Mouse (Mus musculus) midbrain, embryonic 12.5 days (tissue): ENCODE measurements around the gene Tnpo3. TPM values are rescaled to one million over a fixed set of nuclear protein-coding genes. Genes with fewer than 3 reads are reported as not detected.

Experiments
- ATAC-seq: fragments of 200-750 bp; cut with Nextera tagmentation; 2 replicates; pipeline ENCODE4 v1.8.0; 2017; ENCODE audit warnings: low read depth, moderate TSS enrichment, moderate library complexity; ENCODE audit not compliant: low FRiP score
- H3K27ac ChIP-seq: fragments of 300-500 bp; sonication (generic); replicated peaks from 2 replicates; pipeline ENCODE4 v1.5.1; 2016; ENCODE audit warnings: mild to moderate bottlenecking
- H3K27me3 ChIP-seq: fragments of 300-500 bp; sonication (generic); 2 replicates; pipeline ENCODE4 v1.6.1; 2016; ENCODE audit warnings: mild to moderate bottlenecking
- H3K36me3 ChIP-seq: fragments of 300-500 bp; sonication (generic); 2 replicates; pipeline ENCODE4 v1.6.1; 2016
- H3K4me1 ChIP-seq: fragments of 300-500 bp; sonication (generic); 2 replicates; pipeline ENCODE4 v1.6.1; 2016
- H3K4me2 ChIP-seq: fragments of 300-500 bp; sonication (generic); replicated peaks from 2 replicates; pipeline ENCODE4 v1.6.1; 2016; ENCODE audit warnings: mild to moderate bottlenecking, moderate library complexity
- H3K4me3 ChIP-seq: fragments of 300-500 bp; sonication (generic); 2 replicates; pipeline ENCODE4 v1.5.1; 2016; ENCODE audit warnings: mild to moderate bottlenecking
- H3K9ac ChIP-seq: fragments of 300-500 bp; sonication (generic); replicated peaks from 2 replicates; pipeline ENCODE4 v1.6.1; 2016; ENCODE audit warnings: mild to moderate bottlenecking, moderate library complexity
- H3K9me3 ChIP-seq: fragments of 300-500 bp; sonication (generic); 2 replicates; pipeline ENCODE4 v1.6.1; 2016; ENCODE audit warnings: mild to moderate bottlenecking
- WGBS: fragments of 180-500 bp; shearing (Covaris S2); methylation state at CpG from one replicate; pipeline ENCODE4 v1.1.7; 2016; 5-methylcytosine and 5-hydroxymethylcytosine counted together
- polyA plus RNA-seq: library from polyadenylated mRNA; unstranded; fragments of >200 nt; fragmentation: Nextera tagmentation; extraction: Ambion mirVana; gene quantifications from 2 replicates; pipeline ENCODE4 v1.2.1, GENCODE M21; 2016

Tnpo3 gene
- polyA plus RNA-seq, 1 experiment from 2014 or later, result 116 TPM

DNA sequence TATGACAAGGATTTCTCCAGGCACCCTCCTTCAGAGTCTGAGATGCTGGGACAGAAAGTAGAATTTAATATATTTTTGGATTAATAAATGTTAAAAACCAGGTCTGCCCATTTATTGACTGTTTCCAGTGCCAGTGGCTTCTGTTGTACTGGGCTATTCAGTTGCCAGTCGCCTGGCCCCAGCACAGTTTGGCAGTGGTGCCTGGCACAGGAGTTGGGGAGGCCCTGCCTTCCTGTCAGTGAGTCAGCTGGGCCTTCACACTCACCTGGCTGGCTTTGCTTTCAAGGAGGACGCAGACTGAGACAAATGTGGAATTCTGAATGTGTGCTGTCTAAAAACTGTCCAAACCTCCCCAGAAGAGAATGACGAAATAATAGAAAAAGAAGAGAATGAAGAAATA lies 72.5 kb downstream of the Tnpo3 start:
- Histone ChIP-seq H3K4me2 (no peak overlapping the region), H3K27ac (no peak overlapping the region), H3K4me3 (no peak overlapping the region), H3K36me3 (peaks cover 33% of the 10 kb centered on the region), H3K9ac (no peak overlapping the region), H3K4me1 (no peaks in the 10 kb centered on the region), H3K27me3 (no peaks in the 10 kb centered on the region), H3K9me3 (no peaks in the 10 kb centered on the region)
- ATAC-seq, result no peak
- 81% methylated on average over 3 of the region's 3 CpGs for WGBS

DNA sequence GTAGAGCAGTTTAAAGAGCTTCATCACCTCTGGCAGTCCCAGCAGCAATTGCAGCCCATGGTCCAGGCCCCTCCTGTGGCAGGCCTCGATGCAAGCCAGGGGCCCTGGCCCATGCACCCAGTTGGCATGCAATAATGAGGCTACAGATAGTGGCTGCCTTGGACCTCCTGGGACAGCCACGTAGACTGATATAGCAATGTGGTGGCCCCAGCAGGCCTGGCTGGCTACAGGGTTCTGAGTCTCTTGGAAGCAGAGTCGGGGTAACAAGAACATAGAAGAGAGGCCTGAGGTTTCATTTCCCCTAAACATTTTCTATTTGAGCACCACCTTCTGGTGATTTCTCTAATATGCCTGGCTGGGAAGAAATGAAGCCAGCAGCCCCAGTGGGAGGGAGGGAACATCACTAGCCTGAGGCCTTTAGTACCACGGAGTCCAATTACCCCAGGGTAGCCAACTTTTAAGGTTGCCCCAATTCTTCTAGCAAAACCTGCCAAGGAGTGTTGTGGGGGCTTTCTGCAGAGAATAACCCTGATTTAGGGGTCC lies 73.0 kb downstream of the Tnpo3 start:
- Histone ChIP-seq H3K4me3 (no peak overlapping the region), H3K9ac (no peak overlapping the region), H3K4me1 (no peaks in the 10 kb centered on the region), H3K36me3 (peaks cover 28% of the 10 kb centered on the region), H3K27me3 (no peaks in the 10 kb centered on the region), H3K4me2 (no peak overlapping the region), H3K9me3 (no peaks in the 10 kb centered on the region), H3K27ac (no peak overlapping the region)
- WGBS, result 75% methylated on average over 4 of the region's 4 CpGs
- ATAC-seq, result no peak

DNA sequence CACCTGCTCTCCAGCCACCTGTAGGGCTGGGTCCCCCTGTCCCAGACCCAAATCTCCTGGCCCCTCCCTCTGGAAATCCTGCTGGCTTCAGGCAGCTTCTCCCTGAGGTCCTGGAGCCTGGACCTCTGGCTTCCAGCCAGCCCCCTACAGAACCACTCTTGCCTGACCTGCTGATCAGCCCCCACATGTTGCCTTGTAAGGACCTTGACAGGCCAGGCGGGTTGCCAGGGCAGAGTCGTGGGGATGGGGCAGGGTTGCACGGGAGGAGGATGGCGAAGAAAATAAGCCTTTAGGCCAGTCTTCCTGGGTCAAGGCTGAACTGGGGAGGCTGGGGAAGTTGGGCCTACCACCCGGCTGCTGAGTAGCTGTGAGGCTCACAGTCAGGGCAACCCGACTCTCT lies 74.4 kb downstream of the Tnpo3 start:
- H3K4me3 ChIP-seq, result no peak overlapping the region
- no peak overlapping the region for H3K4me2 ChIP-seq
- H3K36me3 ChIP-seq, result peaks cover 17% of the 10 kb centered on the region
- peaks cover 12% of the 10 kb centered on the region for H3K27me3 ChIP-seq
- no peaks in the 10 kb centered on the region for H3K4me1 ChIP-seq
- no peak for ATAC-seq
- H3K9me3 ChIP-seq, result no peaks in the 10 kb centered on the region
- H3K27ac ChIP-seq, result no peak overlapping the region
- H3K9ac ChIP-seq, result no peak overlapping the region
- WGBS, result 85% methylated on average over 6 of the region's 6 CpGs

DNA sequence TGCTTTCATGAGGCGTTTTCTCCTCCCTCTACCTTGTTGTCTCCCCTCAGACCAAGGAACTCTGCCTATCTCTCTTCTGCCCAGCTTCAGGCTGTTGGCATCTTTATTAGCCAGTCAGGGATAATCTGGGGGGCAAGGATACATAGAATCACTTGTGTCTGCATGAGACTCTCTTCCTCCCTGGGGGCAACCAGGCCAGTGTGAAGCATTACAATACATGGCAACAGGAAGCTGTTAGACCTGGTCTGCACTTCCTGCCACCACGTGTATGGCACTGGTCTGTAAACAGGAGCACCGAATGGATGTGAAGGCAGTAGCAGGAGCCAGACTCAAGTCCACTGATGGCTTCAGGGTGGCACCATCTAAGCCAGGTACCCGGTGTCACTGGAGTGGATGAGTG lies 79.6 kb downstream of the Tnpo3 start:
- H3K4me1 ChIP-seq, result peaks cover 21% of the 10 kb centered on the region
- ATAC-seq, result no peak
- peaks cover 63% of the 10 kb centered on the region for H3K27me3 ChIP-seq
- 65% methylated on average over 4 of the region's 4 CpGs for WGBS
- no peak overlapping the region for H3K9ac ChIP-seq
- H3K4me3 ChIP-seq, result no peak overlapping the region
- H3K4me2 ChIP-seq, result no peak overlapping the region
- no peaks in the 10 kb centered on the region for H3K36me3 ChIP-seq
- H3K9me3 ChIP-seq, result peaks cover 3% of the 10 kb centered on the region; the same call in 1 of the 2 replicates
- no peak overlapping the region for H3K27ac ChIP-seq

DNA sequence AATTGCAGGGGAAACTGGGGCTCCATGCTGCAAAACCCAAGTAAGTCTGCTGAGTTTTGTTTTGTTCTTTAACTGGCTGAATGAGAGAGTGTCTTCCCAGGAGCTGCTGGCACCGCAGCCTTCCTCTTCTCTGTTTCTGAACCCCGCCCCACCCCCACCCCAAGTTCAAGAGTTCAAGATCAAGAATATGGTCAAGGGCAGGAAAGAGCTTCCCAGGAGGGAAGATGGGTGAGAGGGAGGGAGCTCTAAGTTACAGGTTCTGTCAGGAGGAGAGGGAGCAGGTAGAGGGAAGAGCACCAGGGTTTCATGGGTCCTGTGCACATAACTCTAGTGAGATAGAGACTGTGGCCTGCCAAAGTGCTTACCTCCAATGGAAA lies 80.3 kb downstream of the Tnpo3 start:
- ATAC-seq, result no peak
- Histone ChIP-seq H3K36me3 (no peaks in the 10 kb centered on the region), H3K4me2 (no peak overlapping the region), H3K9me3 (peaks cover 3% of the 10 kb centered on the region; the same call in 1 of the 2 replicates), H3K27me3 (peaks cover 64% of the 10 kb centered on the region), H3K4me3 (no peak overlapping the region), H3K9ac (no peak overlapping the region), H3K4me1 (peaks cover 21% of the 10 kb centered on the region), H3K27ac (no peak overlapping the region)
- WGBS, result 45% methylated on average over 2 of the region's 2 CpGs

DNA sequence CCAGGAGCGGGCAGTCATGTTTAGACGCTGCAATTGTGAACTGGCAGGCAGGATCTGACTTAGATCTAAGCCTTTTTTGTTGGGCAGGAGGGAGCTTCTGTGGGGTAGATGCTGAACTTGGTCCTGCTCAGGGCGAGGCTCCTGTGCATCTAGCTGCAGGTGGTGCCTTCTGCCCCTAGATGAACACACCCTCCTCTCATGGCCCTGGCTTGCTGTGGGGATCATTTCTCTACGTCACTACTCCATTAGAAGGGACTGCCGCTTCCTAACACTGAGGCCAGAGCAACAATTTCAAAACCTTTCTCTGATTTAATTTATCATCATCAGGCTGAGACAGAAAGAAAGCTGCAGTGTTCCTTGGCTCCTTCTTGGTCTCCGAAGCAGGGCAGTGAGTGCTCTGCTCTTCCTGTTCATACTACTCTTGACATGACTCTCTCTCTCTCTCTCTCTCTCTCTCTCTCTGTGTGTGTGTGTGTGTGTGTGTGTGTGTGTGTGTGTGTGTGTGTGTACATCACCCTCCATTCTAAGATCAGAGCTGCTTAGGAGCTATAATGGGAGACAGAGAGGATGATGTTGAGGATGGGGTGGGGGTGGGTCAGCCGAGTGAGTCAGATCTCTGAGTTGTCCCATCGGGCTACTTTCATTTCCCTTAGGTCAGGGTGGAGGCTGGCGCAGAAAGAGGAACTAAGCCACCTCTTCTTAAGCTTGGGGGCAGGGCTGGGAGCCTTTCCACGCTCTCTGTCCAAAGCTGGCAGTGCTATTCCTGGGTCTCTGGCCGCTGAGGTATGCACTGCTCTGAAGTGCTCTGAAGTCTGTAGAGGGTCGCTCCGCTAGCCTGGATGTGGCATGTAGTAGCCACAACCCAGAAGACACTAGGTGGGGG lies 80.9 kb downstream of the Tnpo3 start:
- H3K27me3 ChIP-seq, result peaks cover 70% of the 10 kb centered on the region
- 36% methylated on average over 13 of the region's 13 CpGs for WGBS

DNA sequence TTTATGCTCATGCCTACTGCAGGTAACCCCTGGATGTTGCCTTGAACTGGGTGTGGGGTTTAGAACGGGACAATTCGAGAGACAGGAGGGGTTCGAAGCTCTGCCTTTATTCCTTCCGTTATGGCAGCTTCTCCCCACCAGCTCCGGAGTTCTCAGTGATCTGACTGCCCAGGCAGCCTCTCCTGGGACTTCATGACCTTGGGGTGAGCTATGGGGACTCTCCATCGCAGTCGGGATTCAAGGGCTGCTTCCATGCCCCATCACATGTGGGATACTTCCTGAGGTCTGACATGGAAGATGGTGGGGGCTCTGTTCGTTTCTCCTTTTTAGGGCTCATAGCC lies 81.6 kb downstream of the Tnpo3 start:
- H3K27ac ChIP-seq, result no peak overlapping the region
- no peak overlapping the region for H3K9ac ChIP-seq
- peaks cover 21% of the 10 kb centered on the region for H3K4me1 ChIP-seq
- no peaks in the 10 kb centered on the region for H3K36me3 ChIP-seq
- H3K9me3 ChIP-seq, result peaks cover 3% of the 10 kb centered on the region; the same call in 1 of the 2 replicates
- no peak overlapping the region for H3K4me3 ChIP-seq
- ATAC-seq, result no peak
- H3K27me3 ChIP-seq, result peaks cover 75% of the 10 kb centered on the region
- WGBS, result 12% methylated on average over 8 of the region's 8 CpGs
- peak overlapping the region; percentile 97; the same call in 1 of the 2 replicates for H3K4me2 ChIP-seq

More for the DNA sequence above, 80.9 kb downstream of the Tnpo3 start:
- H3K36me3 ChIP-seq, result no peaks in the 10 kb centered on the region
- H3K4me1 ChIP-seq, result peaks cover 21% of the 10 kb centered on the region
- H3K9ac ChIP-seq, result no peak overlapping the region
- H3K4me3 ChIP-seq, result no peak overlapping the region
- ATAC-seq, result no peak
- H3K27ac ChIP-seq, result no peak overlapping the region
- H3K9me3 ChIP-seq, result peaks cover 3% of the 10 kb centered on the region; the same call in 1 of the 2 replicates
- no peak overlapping the region for H3K4me2 ChIP-seq

DNA sequence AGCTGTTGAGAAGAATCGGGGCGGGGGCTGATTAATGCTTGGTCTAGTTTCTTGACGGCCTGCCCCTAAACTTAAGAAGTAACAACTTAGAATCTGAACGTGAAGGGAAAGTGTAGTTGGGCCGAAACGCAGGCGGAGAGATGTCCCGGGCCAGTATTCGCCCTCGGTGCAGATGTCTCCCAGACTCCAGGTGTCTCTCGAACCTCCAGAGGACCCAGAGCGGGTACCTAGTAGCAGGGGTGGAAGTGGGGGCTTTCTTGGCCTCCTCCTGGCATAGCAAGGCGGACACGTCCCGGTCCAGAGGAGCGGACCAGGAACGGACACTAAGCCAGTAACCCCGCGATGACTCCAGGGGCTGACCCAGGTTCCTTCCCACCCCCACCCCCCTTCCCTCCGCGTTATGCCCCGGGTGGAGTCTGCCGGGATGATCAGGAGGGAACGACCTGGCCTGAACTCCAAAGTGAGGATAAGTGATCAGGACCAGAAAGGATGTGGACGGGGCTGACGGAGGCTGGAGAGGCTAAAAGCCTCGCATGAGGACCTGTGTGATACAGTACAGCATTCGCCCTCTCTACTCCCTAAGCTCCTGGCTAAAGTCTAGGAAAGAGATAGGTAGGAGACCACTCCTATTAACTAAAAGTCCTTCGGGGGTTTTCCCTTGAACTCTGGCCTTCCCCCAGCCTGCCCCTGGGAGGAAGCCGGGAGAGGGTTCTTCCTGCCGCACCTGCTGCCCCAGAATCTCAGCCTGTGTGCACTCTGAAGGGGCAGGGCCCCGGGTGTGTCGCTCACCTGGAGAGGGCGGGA lies 82.1 kb downstream of the Tnpo3 start:
- Histone ChIP-seq H3K36me3 (no peaks in the 10 kb centered on the region), H3K9me3 (peaks cover 3% of the 10 kb centered on the region; the same call in 1 of the 2 replicates), H3K27me3 (peaks cover 78% of the 10 kb centered on the region), H3K27ac (no peak overlapping the region), H3K4me1 (peaks cover 21% of the 10 kb centered on the region), H3K4me3 (peak overlapping the region; percentile 54), H3K9ac (no peak overlapping the region), H3K4me2 (peak overlapping the region; percentile 97)
- no peak for ATAC-seq
- 5% methylated on average over 34 of the region's 34 CpGs for WGBS

DNA sequence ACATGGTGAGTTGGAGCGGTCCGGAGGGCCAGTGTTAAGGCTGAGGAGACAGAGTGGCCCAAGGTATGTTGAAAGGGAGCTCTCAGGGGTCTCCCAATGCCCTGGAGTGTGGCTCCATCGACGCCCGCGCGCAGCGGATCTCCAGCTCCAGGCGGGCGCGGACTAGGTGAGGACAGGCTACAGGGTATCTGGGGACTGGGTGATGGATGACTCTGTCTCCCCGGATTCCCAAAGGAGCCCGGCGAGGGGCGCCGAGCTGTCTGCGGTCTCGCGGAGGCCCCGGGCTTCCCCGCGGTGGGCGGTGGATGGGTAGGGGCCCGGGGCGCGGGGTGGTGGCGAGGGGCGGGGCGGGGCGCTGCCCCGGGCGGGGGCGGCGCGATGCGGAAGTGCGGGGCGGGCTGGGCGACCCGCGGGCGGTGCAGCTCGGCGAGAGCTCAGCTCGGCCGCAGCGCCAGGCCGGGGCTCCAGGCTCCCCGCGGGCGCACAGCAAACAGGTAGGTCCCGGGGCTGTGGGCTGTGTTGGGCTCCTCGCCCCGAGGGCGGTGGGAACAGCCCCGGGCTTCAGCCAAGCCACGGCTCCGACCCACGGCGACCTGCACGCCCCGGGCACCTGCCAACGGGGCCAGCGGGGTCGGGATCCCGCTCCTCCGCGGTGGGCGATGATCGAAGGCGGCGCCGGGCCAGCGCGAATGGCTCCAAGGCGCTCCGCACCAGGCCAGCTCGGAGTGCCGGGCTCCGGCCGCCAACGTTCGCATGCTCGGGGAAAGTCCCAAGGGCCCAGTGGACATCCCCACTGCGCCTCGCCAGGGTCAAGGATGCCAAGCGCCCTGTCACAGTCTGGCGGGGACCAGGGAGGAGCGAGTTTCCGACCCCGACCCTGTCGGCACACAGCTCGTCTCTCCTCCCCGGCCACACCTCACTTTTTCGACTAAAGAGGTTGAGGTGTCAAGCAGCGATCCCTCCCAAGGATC lies 83.1 kb downstream of the Tnpo3 start, which contains the start of gene Irf5:
Gene Irf5, plus strand, starts transcription at position 345 of the 971 bp plus-strand sequence.
- Histone ChIP-seq H3K4me3 (peak within 1 kb of the TSS; percentile 54), H3K4me1 (peaks cover 21% of the 10 kb centered on the region), H3K4me2 (peak within 1 kb of the TSS; percentile 97), H3K9ac (peak within 1 kb of the TSS; percentile 47; the same call in 1 of the 2 replicates), H3K9me3 (peaks cover 3% of the 10 kb centered on the region; the same call in 1 of the 2 replicates), H3K36me3 (no peaks in the 10 kb centered on the region), H3K27me3 (peaks cover 83% of the 10 kb centered on the region), H3K27ac (no peak within 1 kb of the TSS)
- ATAC-seq, result peak; percentile 69
- under 1% methylated on average over 87 of the region's 96 CpGs for WGBS

DNA sequence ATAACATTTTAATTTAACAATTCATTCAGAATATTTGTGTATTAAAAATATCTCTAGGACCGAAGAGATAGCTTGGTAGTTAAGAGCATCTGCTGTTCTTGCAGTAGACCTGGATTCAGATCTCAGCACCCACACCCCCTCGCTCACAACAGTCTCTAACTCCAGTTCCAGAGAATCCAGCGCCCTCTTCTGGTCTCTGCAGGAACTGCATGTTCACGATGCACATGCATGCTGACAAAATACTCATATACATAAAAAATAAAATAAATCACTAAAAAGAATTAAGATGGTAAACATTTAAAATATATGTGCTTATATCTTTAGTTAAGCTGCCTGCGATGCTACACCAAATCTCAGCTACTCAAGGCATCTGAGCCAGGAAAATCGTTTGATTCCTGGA lies 84.4 kb downstream of the Tnpo3 start:
- H3K27ac ChIP-seq, result no peak overlapping the region
- H3K9me3 ChIP-seq, result peaks cover 3% of the 10 kb centered on the region; the same call in 1 of the 2 replicates
- no peak overlapping the region for H3K4me2 ChIP-seq
- WGBS, result 59% methylated on average over 6 of the region's 6 CpGs
- H3K27me3 ChIP-seq, result peaks cover 70% of the 10 kb centered on the region
- peaks cover 21% of the 10 kb centered on the region for H3K4me1 ChIP-seq
- no peak overlapping the region for H3K9ac ChIP-seq
- no peak for ATAC-seq
- no peaks in the 10 kb centered on the region for H3K36me3 ChIP-seq
- no peak overlapping the region for H3K4me3 ChIP-seq

DNA sequence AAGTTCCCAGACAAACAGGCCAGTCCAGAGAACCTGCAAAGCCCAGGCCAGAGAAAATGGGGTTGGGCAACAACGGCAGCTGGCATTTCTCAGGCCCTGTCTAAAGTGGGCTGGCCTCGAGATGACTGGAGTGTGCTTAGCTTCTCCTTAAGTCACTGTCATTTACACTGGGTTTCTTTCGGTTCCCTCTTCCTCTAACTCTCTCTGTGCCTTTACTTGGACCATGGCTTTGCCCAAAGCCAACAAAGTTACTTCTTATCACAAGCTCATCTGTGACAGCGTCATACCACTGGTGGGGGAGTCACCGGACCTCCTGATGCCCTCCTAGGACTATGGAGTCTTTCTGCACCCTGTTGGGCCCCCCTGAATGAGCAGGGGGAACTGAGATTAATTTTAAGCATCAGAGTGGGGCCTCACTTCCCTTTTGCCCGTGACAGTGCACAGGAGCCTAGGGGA lies 85.6 kb downstream of the Tnpo3 start:
- Histone ChIP-seq H3K36me3 (no peaks in the 10 kb centered on the region), H3K4me3 (no peak overlapping the region), H3K4me1 (peaks cover 21% of the 10 kb centered on the region), H3K27me3 (peaks cover 58% of the 10 kb centered on the region), H3K9me3 (peaks cover 3% of the 10 kb centered on the region; the same call in 1 of the 2 replicates), H3K9ac (no peak overlapping the region), H3K27ac (no peak overlapping the region), H3K4me2 (no peak overlapping the region)
- 77% methylated on average over 6 of the region's 6 CpGs for whole genome bisulfite sequencing
- no peak for ATAC-seq
